Mouse (Mus musculus) ES-E14 (cell line): ENCODE results near the gene Sdhc.

Experiments used
- CHD2 ChIP-seq: IDR thresholded peaks from 2 replicates; pipeline ENCODE4 v1.6.1; 2014; ENCODE audit warnings: mild to moderate bottlenecking, low read depth, low read length, inconsistent platforms
- ZC3H11A ChIP-seq: IDR thresholded peaks from 2 replicates; pipeline ENCODE4 v1.6.1; 2012; ENCODE audit warnings: low read depth, mild to moderate bottlenecking, inconsistent platforms, low read length, borderline replicate concordance

- TF ChIP-seq ZC3H11A: no peak
- no peak for TF ChIP-seq CHD2
These were observed 60.5 kb downstream of the Sdhc start for GRCm38 (mm10) chr1:171089891-171090290.
